Mouse (Mus musculus) ES-E14 (cell line): Measurements from ENCODE around the gene Catip. TPM values are rescaled to one million over a fixed set of nuclear protein-coding genes. Genes with fewer than 3 reads are reported as not detected.
A peak's percentile ranks its signal among the peaks of the same experiment; 100 is the strongest.

Experiments
- DNase-seq: peaks from one replicate; pipeline ENCODE4 v3.0.0-alpha.2; 2013; ENCODE audit warnings: low read depth, low spot score
- H3K27ac ChIP-seq: 2 replicates; pipeline ENCODE4 v1.5.1; 2012; ENCODE audit warnings: low read depth, mild to moderate bottlenecking, low read length, moderate library complexity, mixed read lengths; ENCODE audit not compliant: poor library complexity, insufficient read depth, severe bottlenecking
- H3K36me3 ChIP-seq: 2 replicates; pipeline ENCODE4 v1.6.1; 2012; ENCODE audit warnings: mild to moderate bottlenecking, low read length, moderate library complexity, mixed read lengths; ENCODE audit not compliant: control insufficient read depth, poor library complexity, insufficient read depth, severe bottlenecking
- H3K4me1 ChIP-seq, 2 experiments: fragments of 150-350 bp in 1 of 2; sonication (generic) in 1 of 2; 2 replicates each; pipeline ENCODE4 v1.6.1; 2012; ENCODE audit warnings: low read length in 2 of 2, mild to moderate bottlenecking in 1 of 2, mixed read lengths in 1 of 2; ENCODE audit not compliant: control insufficient read depth in 2 of 2, insufficient read depth in 2 of 2, poor library complexity in 1 of 2
- H3K4me3 ChIP-seq, 2 experiments: fragments of 150-350 bp in 1 of 2; sonication (generic) in 1 of 2; 2 replicates each; pipeline ENCODE4 v1.5.1; 2012; ENCODE audit warnings: low read length in 2 of 2, low read depth in 1 of 2, mild to moderate bottlenecking in 1 of 2, mixed read lengths in 1 of 2; ENCODE audit not compliant: insufficient read depth in 1 of 2, poor library complexity in 1 of 2, severe bottlenecking in 1 of 2
- H3K9ac ChIP-seq: 2 replicates; pipeline ENCODE4 v1.6.1; 2012; ENCODE audit warnings: low read depth, mild to moderate bottlenecking, low read length, mixed read lengths; ENCODE audit not compliant: poor library complexity, insufficient read depth, severe bottlenecking
- H3K9me3 ChIP-seq: fragments of 150-350 bp; sonication (generic); 2 replicates; pipeline ENCODE4 v1.6.1; 2012; ENCODE audit warnings: low read depth, mild to moderate bottlenecking, low read length; ENCODE audit not compliant: control insufficient read depth, insufficient read depth
- CHD2 ChIP-seq: IDR thresholded peaks from 2 replicates; pipeline ENCODE4 v1.6.1; 2014; ENCODE audit warnings: mild to moderate bottlenecking, low read depth, low read length, inconsistent platforms
- HCFC1 ChIP-seq: IDR thresholded peaks from 2 replicates; pipeline ENCODE4 v1.6.1; 2012; ENCODE audit warnings: low read length, inconsistent platforms, borderline replicate concordance; ENCODE audit not compliant: insufficient read depth
- MAFK ChIP-seq: IDR thresholded peaks from 2 replicates; pipeline ENCODE4 v1.6.1; 2014; ENCODE audit warnings: mild to moderate bottlenecking, low read depth, low read length, inconsistent platforms; ENCODE audit not compliant: insufficient read depth
- ZC3H11A ChIP-seq: IDR thresholded peaks from 2 replicates; pipeline ENCODE4 v1.6.1; 2012; ENCODE audit warnings: low read depth, mild to moderate bottlenecking, inconsistent platforms, low read length, borderline replicate concordance
- ZNF384 ChIP-seq: IDR thresholded peaks from 2 replicates; pipeline ENCODE4 v1.6.1; 2012; ENCODE audit warnings: low read depth, low read length, inconsistent platforms
- in situ Hi-C, 2 experiments: fragments of 600-800 bp; cut with MboI; formaldehyde crosslinking; loops; one replicate each; pipeline ENCODE4 v1.15.1; 2025; ENCODE audit warnings: low sequenced_read_pairs in 2 of 2, inconsistent platforms in 1 of 2; ENCODE audit not compliant: unreplicated experiment in 2 of 2
- total RNA-seq: library from RNA; depleted of rRNA; stranded (reverse); fragments of 300-350 nt; gene quantifications from 2 replicates; pipeline ENCODE4 v1.2.3, GENCODE M21; 2012

Catip gene
- total RNA-seq, 1 experiment, result 7.3 TPM

DNA sequence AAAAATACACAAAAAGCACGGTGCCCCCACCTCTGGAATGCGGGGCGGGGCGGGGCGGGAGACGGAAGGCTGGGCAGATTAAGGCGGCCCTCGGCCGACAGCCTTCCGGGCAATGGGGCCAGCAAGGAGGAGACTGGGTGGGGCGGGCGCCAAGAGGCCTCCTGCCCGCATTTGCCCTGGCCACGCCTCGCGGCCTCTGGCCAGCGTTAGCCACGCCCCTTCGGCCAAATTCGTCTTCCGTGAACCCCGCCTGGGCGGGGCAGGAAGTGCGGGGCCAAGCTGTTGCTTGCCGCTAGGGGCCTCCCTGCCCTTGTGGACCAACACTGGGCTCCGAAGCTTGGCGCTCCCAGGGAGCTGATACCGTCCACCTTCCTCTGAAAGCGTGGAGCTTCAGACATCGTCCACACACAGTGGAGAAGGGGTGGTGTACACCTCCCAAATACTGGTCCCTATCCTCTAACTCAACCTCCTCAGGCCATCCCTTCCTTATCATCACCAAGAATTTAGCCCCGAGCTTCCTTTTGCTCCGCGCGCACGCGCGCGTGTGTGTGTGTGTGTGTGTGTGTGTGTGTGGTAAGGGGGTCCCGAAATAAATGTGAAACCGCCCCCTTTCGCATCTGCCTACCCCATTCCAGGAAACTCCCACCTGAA, 35.5 kb downstream of the Catip start:
- in situ Hi-C loops, result no loop called here
- peak; percentile 86 for DNase-seq
- Histone ChIP-seq H3K36me3 (peaks cover 14% of the 10 kb centered on the region; the same call in 1 of the 2 replicates), H3K9ac (peak overlapping the region; percentile 71), H3K4me1 (peaks cover 0 to 17% of the 10 kb centered on the region in 2 experiments; a peak in 1 of 4 replicates), H3K9me3 (no peaks in the 10 kb centered on the region), H3K27ac (peak overlapping the region; percentile 79), H3K4me3 (peak overlapping the region; percentile 45 to 61)
- TF ChIP-seq ZC3H11A, result no peak
- 0 out of 2 replicates have a peak, but pooled peaks have one; percentile 50 for TF ChIP-seq HCFC1
- no peak for TF ChIP-seq ZNF384
- TF ChIP-seq CHD2, result no peak
- TF ChIP-seq MAFK, result no peak

DNA sequence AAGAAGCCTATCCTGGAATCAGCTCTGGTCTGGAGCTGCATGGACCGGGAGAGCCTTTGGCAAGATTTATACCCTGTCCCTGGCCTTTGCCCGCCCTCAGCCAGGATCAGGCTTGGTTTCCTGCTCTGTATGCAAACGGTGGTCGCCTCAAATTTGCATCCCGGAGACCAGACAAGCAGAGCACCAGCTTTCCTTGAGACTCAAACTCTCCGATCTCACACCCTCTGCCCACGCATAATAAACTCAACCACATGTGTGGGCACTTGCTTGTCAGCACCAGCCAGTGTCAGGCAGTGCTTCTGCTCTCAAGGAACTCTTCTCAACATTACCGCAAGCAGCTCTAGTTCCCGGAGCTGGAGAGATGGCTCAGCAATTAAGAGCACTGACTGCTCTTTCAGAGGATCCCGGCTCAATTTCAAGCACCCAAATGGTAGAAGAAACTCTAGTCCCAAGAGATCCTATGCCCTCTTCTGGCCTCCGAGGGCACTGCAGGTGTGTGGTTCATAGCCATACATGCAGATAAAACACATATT, 36.1 kb downstream of the Catip start:
- H3K9ac ChIP-seq, result peak overlapping the region; percentile 71
- in situ Hi-C loops, result no loop called here
- peak overlapping the region; percentile 45 to 61 for H3K4me3 ChIP-seq
- H3K36me3 ChIP-seq, result peaks cover 14% of the 10 kb centered on the region; the same call in 1 of the 2 replicates
- TF ChIP-seq HCFC1, result no peak
- 0 out of 2 replicates have a peak, but pooled peaks have one; percentile 13 for TF ChIP-seq ZC3H11A
- TF ChIP-seq MAFK, result no peak
- no peak for TF ChIP-seq ZNF384
- TF ChIP-seq CHD2, result no peak
- H3K4me1 ChIP-seq, result peaks cover 0 to 13% of the 10 kb centered on the region in 2 experiments; a peak in 1 of 4 replicates
- H3K9me3 ChIP-seq, result no peaks in the 10 kb centered on the region
- DNase-seq, result peak; percentile 63
- H3K27ac ChIP-seq, result peak overlapping the region; percentile 56

DNA sequence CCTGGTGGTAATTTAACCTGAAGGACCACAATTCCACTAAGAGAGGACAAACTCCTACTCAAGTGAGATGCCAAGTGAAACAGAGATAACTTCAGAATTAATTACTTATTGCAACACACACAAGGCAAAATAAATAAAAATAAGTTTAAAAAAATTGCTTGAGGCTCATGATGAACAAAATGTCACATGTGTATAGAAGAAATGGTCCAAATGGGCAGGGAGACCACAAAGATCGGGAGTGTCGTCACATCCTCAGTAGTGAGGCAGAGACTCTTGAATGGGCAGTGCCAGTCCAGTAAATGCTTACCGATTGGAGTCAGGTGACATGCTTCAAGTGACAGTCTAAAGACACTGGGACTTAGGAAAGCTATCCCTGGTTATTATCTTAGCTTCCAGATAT, 38.6 kb downstream of the Catip start:
- H3K9ac ChIP-seq, result no peak overlapping the region
- no peaks in the 10 kb centered on the region for H3K36me3 ChIP-seq

DNA sequence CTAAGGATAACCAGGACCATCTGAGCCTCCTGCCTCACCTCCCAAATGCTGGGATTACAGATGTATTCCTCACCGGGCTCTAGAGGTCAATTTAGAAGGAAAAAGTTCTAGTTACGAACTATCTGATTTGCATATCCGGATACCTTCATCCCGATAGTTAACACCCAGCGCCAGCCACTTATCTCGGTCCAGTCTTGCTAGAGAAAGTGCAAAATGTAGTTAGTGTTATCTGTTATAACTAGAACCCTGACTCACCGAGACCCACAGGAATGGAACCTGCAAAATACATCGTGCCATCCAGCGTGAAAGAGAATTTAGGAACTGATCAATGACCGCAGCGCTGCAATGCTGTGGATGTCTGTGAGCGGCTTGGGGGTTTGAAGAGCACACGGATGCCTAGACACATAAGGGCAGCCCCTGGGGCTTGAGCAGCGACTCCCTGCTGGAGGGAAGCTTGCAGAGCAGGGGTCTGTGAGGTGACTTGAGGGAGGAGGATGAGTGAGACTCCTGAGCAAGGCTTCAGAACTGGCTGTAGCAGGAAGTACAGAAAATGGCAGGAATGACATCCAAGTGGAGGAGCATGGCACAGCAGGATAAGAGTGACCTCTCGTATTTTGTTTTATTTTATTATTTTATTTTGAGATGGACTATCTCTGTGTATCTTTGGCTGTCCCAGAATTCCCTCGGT, 39.3 kb downstream of the Catip start:
- H3K4me1 ChIP-seq, result peaks cover 0 to 3% of the 10 kb centered on the region in 2 experiments; a peak in 1 of 4 replicates
- in situ Hi-C loops, result no loop called here
- no peak overlapping the region for H3K9ac ChIP-seq
- no peaks in the 10 kb centered on the region for H3K9me3 ChIP-seq
- H3K36me3 ChIP-seq, result no peaks in the 10 kb centered on the region
- H3K27ac ChIP-seq, result no peak overlapping the region
- no peak for DNase-seq
- H3K4me3 ChIP-seq, result no peak overlapping the region
- TF ChIP-seq ZNF384 (no peak), MAFK (no peak), CHD2 (no peak), HCFC1 (no peak), ZC3H11A (no peak)

More for the DNA sequence above, 38.6 kb downstream of the Catip start:
- H3K9me3 ChIP-seq, result no peaks in the 10 kb centered on the region
- no peak overlapping the region for H3K27ac ChIP-seq
- in situ Hi-C loops, result no loop called here
- H3K4me3 ChIP-seq, result no peak overlapping the region
- DNase-seq, result no peak
- TF ChIP-seq ZC3H11A (no peak), ZNF384 (no peak), HCFC1 (no peak)
- peaks cover 0 to 3% of the 10 kb centered on the region in 2 experiments; a peak in 1 of 4 replicates for H3K4me1 ChIP-seq
